Mouse (Mus musculus): Measurements from ENCODE around the gene Prrc2b.

GRCm38 (mm10) chr2:32153791-32154119 lies 2.9 kb downstream of the Prrc2b start:
- TF ChIP-seq GATA1 (IDR thresholded peaks at IDR 0.05; ENCODE audit: borderline replicate concordance, low read length) = no peak
- TF ChIP-seq FLI1 (IDR thresholded peaks at IDR 0.05; ENCODE audit: low read length) = no peak

All from megakaryocyte, embryonic 14.5 days (primary cell).